Mouse (Mus musculus) heart, embryonic 10.5 days (tissue): ENCODE results near the gene Kctd20. TPM values are rescaled to one million over a fixed set of nuclear protein-coding genes. Genes with fewer than 3 reads are reported as not detected.
A peak's percentile ranks its signal among the peaks of the same experiment; 100 is the strongest.

Experiments
- DNase-seq: peaks from one replicate; pipeline ENCODE4 v3.0.0-alpha.2; 2017; ENCODE audit warnings: low spot score
- H3K27ac ChIP-seq: fragments of 300-500 bp; sonication (generic); 2 replicates; pipeline ENCODE4 v1.5.1; 2016; ENCODE audit warnings: mild to moderate bottlenecking
- H3K27me3 ChIP-seq: fragments of 300-500 bp; sonication (generic); 2 replicates; pipeline ENCODE4 v1.6.1; 2016; ENCODE audit warnings: mild to moderate bottlenecking; ENCODE audit not compliant: poor library complexity, insufficient read depth, severe bottlenecking
- H3K36me3 ChIP-seq: fragments of 300-500 bp; sonication (generic); 2 replicates; pipeline ENCODE4 v1.6.1; 2016; ENCODE audit warnings: mild to moderate bottlenecking, moderate library complexity
- H3K4me1 ChIP-seq: fragments of 300-500 bp; sonication (generic); 2 replicates; pipeline ENCODE4 v1.6.1; 2016; ENCODE audit warnings: mild to moderate bottlenecking
- H3K4me3 ChIP-seq: fragments of 300-500 bp; sonication (generic); 2 replicates; pipeline ENCODE4 v1.5.1; 2016; ENCODE audit warnings: mild to moderate bottlenecking, moderate library complexity
- H3K9me3 ChIP-seq: fragments of 300-500 bp; sonication (generic); 2 replicates; pipeline ENCODE4 v1.6.1; 2016; ENCODE audit warnings: mild to moderate bottlenecking, moderate library complexity
- WGBS: fragments of 180-500 bp; shearing (Covaris S2); methylation state at CpG from one replicate; pipeline ENCODE4 v1.1.7; 2016; 5-methylcytosine and 5-hydroxymethylcytosine counted together
- polyA plus RNA-seq: library from polyadenylated mRNA; unstranded; fragments of >200 nt; fragmentation: Nextera tagmentation; extraction: Ambion mirVana; gene quantifications from 2 replicates; pipeline ENCODE4 v1.2.1, GENCODE M21; 2016

The Kctd20 gene
- polyA plus RNA-seq, 1 experiment from 2014 or later: 85.4 TPM

GRCm38 (mm10) chr17:29000465-29000864 lies 48.7 kb downstream of the Kctd20 start:
- Histone ChIP-seq H3K36me3 (peaks cover 59% of the 10 kb centered on the region), H3K4me3 (no peak overlapping the region), H3K27me3 (no peaks in the 10 kb centered on the region), H3K4me1 (peaks cover under 1% of the 10 kb centered on the region; the same call in 1 of the 2 replicates), H3K9me3 (no peaks in the 10 kb centered on the region), H3K27ac (no peak overlapping the region)
- no peak for DNase-seq
- 85% methylated on average over 6 of the region's 6 CpGs for WGBS

- WGBS: 67% methylated on average over 1 of the region's 1 CpGs
- H3K36me3 ChIP-seq: peaks cover 32% of the 10 kb centered on the region
- H3K4me3 ChIP-seq: no peak overlapping the region
- no peaks in the 10 kb centered on the region for H3K9me3 ChIP-seq
- no peak overlapping the region for H3K27ac ChIP-seq
- no peak for DNase-seq
- peaks cover 12% of the 10 kb centered on the region; the same call in 1 of the 2 replicates for H3K4me1 ChIP-seq
- no peaks in the 10 kb centered on the region for H3K27me3 ChIP-seq
These were observed 52.0 kb downstream of the Kctd20 start for GRCm38 (mm10) chr17:29003740-29004139.

- Histone ChIP-seq H3K4me3 (no peak overlapping the region), H3K27me3 (no peaks in the 10 kb centered on the region), H3K9me3 (no peaks in the 10 kb centered on the region), H3K27ac (no peak overlapping the region), H3K36me3 (peaks cover 19% of the 10 kb centered on the region), H3K4me1 (peaks cover 12% of the 10 kb centered on the region; the same call in 1 of the 2 replicates)
- 96% methylated on average over 3 of the region's 3 CpGs for WGBS
- DNase-seq: no peak
These were observed 53.3 kb downstream of the Kctd20 start for GRCm38 (mm10) chr17:29005002-29005401.

GRCm38 (mm10) chr17:29006812-29007211 lies 55.1 kb downstream of the Kctd20 start:
- Histone ChIP-seq H3K36me3 (peaks cover 6% of the 10 kb centered on the region; the same call in 1 of the 2 replicates), H3K4me1 (peaks cover 12% of the 10 kb centered on the region; the same call in 1 of the 2 replicates), H3K9me3 (no peaks in the 10 kb centered on the region), H3K27ac (peak overlapping the region; percentile 96), H3K4me3 (peak overlapping the region; percentile 92), H3K27me3 (no peaks in the 10 kb centered on the region)
- no peak for DNase-seq
- 10% methylated on average over 7 of the region's 7 CpGs for WGBS

GRCm38 (mm10) chr17:29007243-29007640 lies 55.5 kb downstream of the Kctd20 start:
- peak overlapping the region; percentile 96 for H3K27ac ChIP-seq
- peak overlapping the region; percentile 92 for H3K4me3 ChIP-seq
- H3K27me3 ChIP-seq: no peaks in the 10 kb centered on the region
- no peaks in the 10 kb centered on the region for H3K9me3 ChIP-seq
- WGBS: under 1% methylated on average over 19 of the region's 19 CpGs
- H3K36me3 ChIP-seq: peaks cover 6% of the 10 kb centered on the region; the same call in 1 of the 2 replicates
- no peak for DNase-seq
- peaks cover 12% of the 10 kb centered on the region; the same call in 1 of the 2 replicates for H3K4me1 ChIP-seq

- peak within 1 kb of the TSS; percentile 96 for H3K27ac ChIP-seq
- peaks cover 12% of the 10 kb centered on the region; the same call in 1 of the 2 replicates for H3K4me1 ChIP-seq
- no peaks in the 10 kb centered on the region for H3K27me3 ChIP-seq
- H3K4me3 ChIP-seq: peak within 1 kb of the TSS; percentile 92
- no peaks in the 10 kb centered on the region for H3K9me3 ChIP-seq
- WGBS: under 1% methylated on average over 64 of the region's 65 CpGs
- DNase-seq: peak; percentile 94
- peaks cover 6% of the 10 kb centered on the region; the same call in 1 of the 2 replicates for H3K36me3 ChIP-seq
These were observed 56.0 kb downstream of the Kctd20 start, which contains the start of gene Stk38 for GRCm38 (mm10) chr17:29007641-29008325. Stk38 (minus strand) TSS chr17:29007995.

GRCm38 (mm10) chr17:29008326-29008650 lies 56.5 kb downstream of the Kctd20 start:
- 17% methylated on average over 8 of the region's 8 CpGs for WGBS
- Histone ChIP-seq H3K27ac (peak overlapping the region; percentile 96), H3K27me3 (no peaks in the 10 kb centered on the region), H3K4me1 (peaks cover 12% of the 10 kb centered on the region; the same call in 1 of the 2 replicates), H3K4me3 (peak overlapping the region; percentile 92), H3K9me3 (no peaks in the 10 kb centered on the region), H3K36me3 (peaks cover 6% of the 10 kb centered on the region; the same call in 1 of the 2 replicates)
- DNase-seq: no peak

GRCm38 (mm10) chr17:29009181-29009580 lies 57.4 kb downstream of the Kctd20 start:
- no peak overlapping the region for H3K4me3 ChIP-seq

GRCm38 (mm10) chr17:29014235-29014634 lies 62.5 kb downstream of the Kctd20 start:
- H3K27ac ChIP-seq: no peak overlapping the region
- H3K4me3 ChIP-seq: no peak overlapping the region
- H3K4me1 ChIP-seq: peaks cover 17% of the 10 kb centered on the region
- no peaks in the 10 kb centered on the region for H3K27me3 ChIP-seq
- no peaks in the 10 kb centered on the region for H3K36me3 ChIP-seq
- DNase-seq: no peak
- H3K9me3 ChIP-seq: no peaks in the 10 kb centered on the region

More at GRCm38 (mm10) chr17:29009181-29009580, 57.4 kb downstream of the Kctd20 start:
- 82% methylated on average over 4 of the region's 4 CpGs for WGBS
- no peaks in the 10 kb centered on the region for H3K9me3 ChIP-seq
- no peak for DNase-seq
- no peak overlapping the region for H3K27ac ChIP-seq
- H3K4me1 ChIP-seq: peaks cover 18% of the 10 kb centered on the region
- H3K27me3 ChIP-seq: no peaks in the 10 kb centered on the region
- H3K36me3 ChIP-seq: peaks cover 6% of the 10 kb centered on the region; the same call in 1 of the 2 replicates

- no peak for DNase-seq
- Histone ChIP-seq H3K27ac (no peak overlapping the region), H3K27me3 (no peaks in the 10 kb centered on the region), H3K9me3 (no peaks in the 10 kb centered on the region), H3K36me3 (no peaks in the 10 kb centered on the region), H3K4me1 (peaks cover 19% of the 10 kb centered on the region), H3K4me3 (no peak overlapping the region)
- 23% methylated on average over 2 of the region's 2 CpGs for WGBS
These were observed 63.9 kb downstream of the Kctd20 start for GRCm38 (mm10) chr17:29015638-29016037.

GRCm38 (mm10) chr17:29016705-29017104 lies 65.0 kb downstream of the Kctd20 start:
- Histone ChIP-seq H3K27ac (no peak overlapping the region), H3K27me3 (no peaks in the 10 kb centered on the region), H3K9me3 (no peaks in the 10 kb centered on the region), H3K36me3 (no peaks in the 10 kb centered on the region), H3K4me3 (no peak overlapping the region), H3K4me1 (peaks cover 19% of the 10 kb centered on the region)
- 79% methylated on average over 4 of the region's 4 CpGs for WGBS
- no peak for DNase-seq

- H3K9me3 ChIP-seq: no peaks in the 10 kb centered on the region
- no peak for DNase-seq
- no peaks in the 10 kb centered on the region for H3K27me3 ChIP-seq
- no peak overlapping the region for H3K4me3 ChIP-seq
- H3K27ac ChIP-seq: no peak overlapping the region
- 41% methylated on average over 11 of the region's 11 CpGs for WGBS
- peaks cover 19% of the 10 kb centered on the region for H3K4me1 ChIP-seq
- H3K36me3 ChIP-seq: no peaks in the 10 kb centered on the region
These were observed 66.7 kb downstream of the Kctd20 start for GRCm38 (mm10) chr17:29018292-29018984.
